Mouse (Mus musculus) hindlimb bud, embryonic 11.5 days (tissue): ENCODE results near the gene Slc25a44.
"Not testable (repeated sequence)": the region's sequence is repeated elsewhere in the genome, so short reads cannot be mapped to it uniquely, and the experiment has no call there.

ENCODE experiments used
- DNase-seq: peaks from one replicate; pipeline ENCODE4 v3.0.0-alpha.2; 2012; ENCODE audit warnings: low read depth, low spot score; ENCODE audit errors: extremely low spot score

The Slc25a44 gene

DNA sequence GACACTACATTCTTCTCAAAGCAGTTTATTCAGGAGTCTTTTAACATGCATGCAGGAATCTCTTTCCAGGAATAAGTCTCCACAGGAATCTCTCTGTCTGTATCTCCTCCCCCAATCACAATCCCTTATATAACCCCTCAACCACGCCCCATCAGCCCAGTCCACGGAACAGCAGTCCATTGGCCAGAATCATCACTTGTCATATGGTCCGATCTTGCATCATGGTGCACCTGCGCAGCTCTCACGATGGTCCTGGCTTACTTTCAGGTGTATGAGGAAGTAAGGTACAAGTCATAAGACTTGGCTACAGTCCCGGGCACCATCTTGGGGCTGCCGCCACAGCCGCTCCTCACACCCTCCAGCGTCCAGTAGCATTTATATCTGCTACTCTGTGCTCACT, 52.3 kb downstream of the Slc25a44 start, which contains the start of gene Bglap3:
TSS of gene Bglap3 (minus strand) at position 101 of the 400 bp plus-strand sequence.
- DNase-seq: not testable (repeated sequence)

DNA sequence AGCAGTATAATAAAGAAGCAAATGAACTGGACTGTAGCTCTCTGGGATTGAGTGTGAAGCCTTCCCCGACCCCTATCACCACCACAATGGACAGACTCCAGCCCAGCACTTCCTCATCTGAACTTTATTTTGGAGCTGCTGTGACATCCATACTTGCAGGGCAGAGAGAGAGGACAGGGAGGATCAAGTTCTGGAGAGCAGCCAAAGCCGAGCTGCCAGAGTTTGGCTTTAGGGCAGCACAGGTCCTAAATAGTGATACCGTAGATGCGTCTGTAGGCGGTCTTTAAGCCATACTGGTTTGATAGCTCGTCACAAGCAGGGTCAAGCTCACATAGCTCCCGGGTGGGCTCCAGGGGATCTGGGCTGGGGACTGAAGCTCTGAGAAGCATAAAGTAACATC, 56.4 kb downstream of the Slc25a44 start:
- not testable (repeated sequence) for DNase-seq

DNA sequence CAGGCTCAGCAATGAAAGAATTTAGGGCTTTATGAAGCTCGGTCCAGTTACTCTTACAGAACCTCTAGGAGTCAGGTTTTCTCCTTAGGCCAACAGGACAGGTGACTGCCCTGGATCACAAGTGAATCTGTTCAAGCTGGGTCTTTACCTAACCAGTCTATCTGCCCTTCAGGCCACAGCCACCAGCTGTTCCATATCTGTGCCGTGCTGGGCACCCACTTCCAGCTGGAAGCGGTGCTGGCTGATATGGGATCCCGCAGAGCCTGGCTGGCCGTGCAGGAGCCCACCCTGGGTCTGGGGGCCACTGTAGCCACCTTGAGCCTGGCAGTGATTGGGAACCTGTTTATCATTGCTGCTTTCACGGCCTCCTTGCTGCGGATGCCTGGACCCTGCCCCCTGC, 57.4 kb downstream of the Slc25a44 start:
- DNase-seq: not testable (repeated sequence)

DNA sequence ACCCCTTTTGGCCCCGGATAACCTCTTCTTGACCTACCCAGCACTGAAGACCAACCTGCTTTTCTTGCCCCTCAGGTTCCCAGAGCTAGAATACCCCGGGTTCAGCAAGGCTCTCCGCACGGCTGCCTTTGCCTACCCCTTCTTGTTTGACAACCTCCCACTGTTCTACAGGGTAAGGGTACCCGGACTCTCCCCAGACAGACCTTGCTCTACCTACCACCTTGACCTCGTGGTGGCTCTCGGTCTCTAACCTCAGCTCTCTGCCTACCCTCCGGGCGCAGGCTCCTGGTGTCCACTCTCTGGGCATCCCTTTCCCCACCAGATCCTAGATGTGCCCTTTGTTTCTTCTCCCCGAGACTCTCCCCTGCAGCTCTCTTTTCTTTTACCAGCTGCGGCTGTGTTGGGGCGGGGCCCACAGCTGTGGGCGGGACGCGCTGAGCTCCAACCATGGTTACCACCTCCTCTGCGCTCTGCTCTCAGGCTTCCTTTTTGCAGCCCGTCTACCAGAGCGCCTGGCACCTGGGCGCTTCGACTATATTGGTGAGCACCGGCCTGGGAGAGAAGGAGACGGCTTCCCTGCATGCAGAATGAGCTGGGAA, 58.0 kb downstream of the Slc25a44 start:
- DNase-seq: not testable (repeated sequence)

DNA sequence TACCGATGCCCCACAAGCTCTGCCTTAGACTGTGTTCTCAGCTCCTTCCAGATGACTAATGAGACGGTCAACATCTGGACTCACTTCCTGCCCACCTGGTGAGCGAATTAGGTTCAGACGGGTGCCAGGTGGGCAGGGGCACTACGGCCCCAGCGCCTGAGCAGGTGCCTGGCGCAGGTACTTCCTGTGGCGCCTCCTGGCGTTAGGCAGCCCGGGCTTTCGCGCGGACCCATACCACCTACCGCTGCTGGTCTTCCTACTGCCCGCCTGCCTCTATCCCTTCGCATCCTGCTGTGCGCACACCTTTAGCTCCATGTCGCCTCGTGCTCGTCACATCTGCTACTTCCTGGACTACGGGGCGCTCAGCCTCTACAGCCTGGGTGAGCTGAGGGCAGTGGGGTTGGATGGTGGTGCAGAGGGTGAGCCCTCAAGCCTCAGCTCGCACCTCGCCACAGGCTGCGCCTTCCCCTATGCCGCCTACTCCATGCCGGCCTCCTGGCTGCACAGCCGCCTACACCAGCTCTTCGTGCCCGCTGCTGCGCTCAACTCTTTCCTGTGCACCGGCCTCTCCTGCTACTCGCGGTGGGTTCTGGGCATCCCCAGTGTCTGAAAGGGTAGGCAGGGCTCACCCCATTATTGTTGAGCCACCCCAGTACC, 59.1 kb downstream of the Slc25a44 start:
- no peak for DNase-seq

DNA sequence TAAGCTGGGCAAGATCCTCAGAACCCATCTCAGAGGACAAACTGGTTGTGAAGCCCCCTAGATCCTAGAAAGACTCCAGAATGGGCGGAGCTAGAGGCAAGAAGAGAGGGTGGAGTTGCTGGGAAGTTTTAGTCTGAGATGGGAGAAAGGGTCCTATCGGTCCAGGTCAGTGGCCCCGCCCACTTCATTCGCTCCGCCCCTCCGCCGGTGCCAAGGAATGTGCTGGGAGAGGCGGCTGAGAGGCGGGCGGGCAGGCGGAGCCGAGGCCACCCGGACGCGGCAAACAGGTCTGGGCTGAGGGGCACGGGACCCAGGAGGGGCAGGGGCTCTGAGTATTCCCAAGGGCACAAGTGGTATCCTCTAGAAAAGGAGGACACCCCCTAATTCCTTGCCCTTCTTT, 60.6 kb downstream of the Slc25a44 start, which contains the start of gene Paqr6:
TSS of gene Paqr6 (plus strand) at position 248 of the 400 bp plus-strand sequence.
- no peak for DNase-seq

DNA sequence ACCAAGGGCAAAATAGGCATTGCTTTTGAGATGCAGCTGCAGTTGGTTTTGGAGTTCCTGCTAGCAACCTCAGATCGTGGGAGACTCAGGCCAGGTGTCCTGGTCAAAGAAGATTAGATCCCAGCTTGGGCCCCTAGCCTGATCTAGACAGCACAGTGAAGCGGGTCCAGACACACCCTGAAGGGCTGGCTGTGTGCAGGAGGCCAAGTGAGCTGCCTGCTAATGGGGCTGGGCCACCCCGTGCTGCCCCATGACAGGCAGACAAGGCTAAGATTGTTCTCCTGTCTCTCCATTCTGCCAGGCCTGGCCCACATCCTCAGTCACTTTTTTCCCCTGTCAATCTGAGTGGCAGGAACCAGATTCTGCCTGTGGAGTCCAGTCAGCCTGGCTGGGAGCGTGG, 61.2 kb downstream of the Slc25a44 start:
- no peak for DNase-seq

DNA sequence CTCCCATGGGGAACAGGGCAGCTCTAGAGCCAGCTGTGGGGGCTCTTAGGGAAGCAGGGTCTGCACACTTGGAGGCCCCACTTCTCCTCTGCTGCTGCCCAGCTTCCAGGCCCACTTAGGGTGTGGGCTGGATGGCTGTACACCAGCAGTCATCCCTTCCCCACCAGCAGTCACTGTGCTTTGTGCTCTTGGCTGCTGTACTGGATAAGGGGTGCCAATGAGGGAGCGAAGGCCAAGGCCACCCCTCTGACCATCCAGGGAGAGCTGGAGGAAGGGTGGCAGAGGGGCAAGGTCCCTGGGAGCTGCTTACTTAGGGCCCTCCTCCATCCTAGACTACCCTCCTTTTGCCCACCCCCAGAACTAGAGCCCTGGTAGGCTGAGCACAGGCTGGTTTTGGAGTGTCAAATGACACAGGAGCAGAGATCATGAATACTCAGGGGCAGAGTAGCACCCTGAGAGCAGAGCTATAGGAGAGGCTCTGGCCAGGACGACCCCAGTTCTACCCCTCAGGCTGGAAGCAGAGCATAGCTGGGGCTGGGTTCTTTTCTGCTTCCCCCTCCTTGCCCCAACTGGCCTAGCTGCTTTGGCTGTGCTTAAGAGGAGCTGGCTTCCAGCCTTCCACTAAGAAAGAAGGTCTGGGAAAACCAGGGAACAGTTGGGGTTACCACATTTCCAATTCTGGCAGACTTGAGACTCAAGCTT, 63.2 kb downstream of the Slc25a44 start:
- no peak for DNase-seq

DNA sequence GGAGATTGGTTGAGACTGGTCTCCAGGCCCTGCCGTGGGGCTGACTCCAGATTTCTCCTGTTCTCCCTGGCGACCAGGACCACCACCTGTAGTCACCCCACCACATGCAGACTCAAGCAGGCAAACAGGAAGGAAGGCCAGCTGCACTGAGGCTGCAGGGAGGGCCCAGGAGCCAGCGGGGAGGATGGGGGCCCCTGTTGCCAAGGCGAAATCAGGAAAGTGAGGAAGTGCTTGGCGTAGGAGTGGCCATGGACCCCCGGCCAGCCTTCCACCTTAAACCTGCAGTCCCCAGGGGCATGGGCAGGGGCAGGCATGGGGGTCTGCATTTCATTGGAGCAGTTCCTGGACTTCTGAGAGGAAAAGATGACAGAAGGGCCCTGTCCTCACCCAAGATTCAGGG, 63.8 kb downstream of the Slc25a44 start:
- DNase-seq: no peak
